ENCODE assay signal across 10 mouse cellular contexts in genomic region chr7:43796355-43796754, GRCm38 (mm10). TPM values are rescaled to one million over a fixed set of nuclear protein-coding genes. Genes with fewer than 3 reads are reported as not detected.
A peak's percentile ranks its signal among the peaks of the same experiment; 100 is the strongest.
DNase-seq lines count a peak whose midpoint lies in the region; ATAC-seq and TF ChIP-seq lines count a peak whose summit lies in the region.
"Had no signal": no experiment of that assay in that cellular context is flagged by ENCODE, and none has a peak within 500 bp of the region (broad histone marks: within the 10 kb centered on the region; RNA-seq: fewer than 3 reads in every experiment).

No protein-coding gene starts in this region.

- no peak for TF ChIP-seq POLR2A in CH12.LX (IDR thresholded peaks at IDR 0.05; ENCODE audit: low read depth, low read length)
- TF ChIP-seq POLR2A in cerebellum, adult 2 months (IDR thresholded peaks at IDR 0.05; ENCODE audit: borderline replicate concordance, insufficient read depth, low read length): no peak

- intact Hi-C loops in gastrocnemius, adult 2 months (cut with DNase I): no loop called here
- intact Hi-C loops in gastrocnemius, postnatal 14 days (cut with DNase I; ENCODE audit: low total_unique reads): no loop called here

- in situ Hi-C loops in CH12.LX (cut with MboI; ENCODE audit: low pct_ligation_motif_present, low pct_unique_long_range_greater_than_20kb, low sequenced_read_pairs): loop anchor here (25.0 kb wide), 1 partner anchor 309 kb away; the partner anchor contains the start of gene Iglon5

- TF ChIP-seq RAD21 in CH12.LX (IDR thresholded peaks at IDR 0.05; ENCODE audit: low read depth, low read length): no peak

- WGBS in forebrain, embryonic 16.5 days: 8% methylated on average over 8 of the region's 8 CpGs
- 14% methylated on average over 8 of the region's 8 CpGs for WGBS in liver, embryonic 12.5 days (ENCODE audit: insufficient replicate concordance)
- 8% methylated on average over 8 of the region's 8 CpGs for WGBS in cerebellum, adult 2 months

- peak; percentile 36; the same call in 1 of the 2 replicates for ATAC-seq in forebrain, embryonic 16.5 days
- ATAC-seq in liver, embryonic 12.5 days: no peak

- TF ChIP-seq CTCF in gastrocnemius, adult 2 months (IDR thresholded peaks at IDR 0.05): no peak
- TF ChIP-seq CTCF in CH12.LX (conservative IDR thresholded peaks at IDR 0.05 in 1 of 2, IDR thresholded peaks at IDR 0.05 in 1 of 2; ENCODE audit: low read depth in 2 of 2, low read length in 2 of 2): no peak
- no peak for TF ChIP-seq CTCF in cerebellum, adult 2 months (IDR thresholded peaks at IDR 0.05; ENCODE audit: borderline replicate concordance, insufficient read depth, low read depth, low read length)

- no peak for TF ChIP-seq EP300 in CH12.LX (IDR thresholded peaks at IDR 0.05; ENCODE audit: low read length)

- H3K9me3 ChIP-seq in CH12.LX (replicated peaks; ENCODE audit: low read length): no peaks in the 10 kb centered on the region
- no peaks in the 10 kb centered on the region for H3K9me3 ChIP-seq in forebrain, embryonic 16.5 days (ENCODE audit: control insufficient read depth, low read length)
- H3K9me3 ChIP-seq in liver, embryonic 12.5 days (replicated peaks): no peaks in the 10 kb centered on the region

- DNase-seq in gastrocnemius, adult 2 months: no peak
- no peak for DNase-seq in gastrocnemius, postnatal 14 days
- DNase-seq in CH12.LX (ENCODE audit: extremely low read depth): no peak
- no peak for DNase-seq in cerebellum, adult 2 months
- DNase-seq in adrenal gland, adult 18-20 months (ENCODE audit: low spot score in 2 of 2): no peak
- no peak for DNase-seq in layer of hippocampus, postnatal 10 days (ENCODE audit: low spot score in 2 of 2)

- peaks cover 6 to 20% of the 10 kb centered on the region in 2 experiments for H3K4me1 ChIP-seq in CH12.LX (ENCODE audit: control insufficient read depth in 1 of 2, insufficient read depth in 2 of 2)
- peaks cover 10% of the 10 kb centered on the region; the same call in 1 of the 2 replicates for H3K4me1 ChIP-seq in forebrain, embryonic 16.5 days (replicated peaks; ENCODE audit: control insufficient read depth, insufficient read depth, low read length)
- H3K4me1 ChIP-seq in liver, embryonic 12.5 days: peaks cover 7% of the 10 kb centered on the region; the same call in 1 of the 2 replicates
- no peaks in the 10 kb centered on the region for H3K4me1 ChIP-seq in cerebellum, adult 2 months (ENCODE audit: control insufficient read depth, insufficient read depth, low read length)

- peak overlapping the region; percentile 72 for H3K4me3 ChIP-seq in gastrocnemius, adult 2 months
- peak overlapping the region in 1 of 3 experiments; percentile 72 for H3K4me3 ChIP-seq in CH12.LX (replicated peaks in 1 of 3; ENCODE audit: low read depth in 2 of 3, low read length in 2 of 3, poor library complexity in 1 of 3)
- peak overlapping the region; percentile 52 for H3K4me3 ChIP-seq in forebrain, embryonic 16.5 days (replicated peaks; ENCODE audit: low read length)
- H3K4me3 ChIP-seq in liver, embryonic 12.5 days: peak overlapping the region; percentile 50
- no peak overlapping the region for H3K4me3 ChIP-seq in cerebellum, adult 2 months (replicated peaks; ENCODE audit: insufficient read depth, low read depth, low read length)

- H3K79me2 ChIP-seq in CH12.LX (replicated peaks; ENCODE audit: control insufficient read depth, extremely low read depth, insufficient read depth, poor library complexity, severe bottlenecking): no peaks in the 10 kb centered on the region

- no peaks in the 10 kb centered on the region for H3K36me3 ChIP-seq in CH12.LX (replicated peaks in 1 of 2; ENCODE audit: control insufficient read depth in 1 of 2, insufficient read depth in 1 of 2, low read length in 1 of 2)
- H3K36me3 ChIP-seq in forebrain, embryonic 16.5 days (ENCODE audit: control insufficient read depth, insufficient read depth): no peaks in the 10 kb centered on the region
- H3K36me3 ChIP-seq in liver, embryonic 12.5 days: no peaks in the 10 kb centered on the region

- H3K4me2 ChIP-seq in CH12.LX (ENCODE audit: insufficient read depth, low read depth, poor library complexity, severe bottlenecking): peak overlapping the region; percentile 70
- H3K4me2 ChIP-seq in forebrain, embryonic 16.5 days (ENCODE audit: low read length): peak overlapping the region; percentile 72
- peak overlapping the region; percentile 67 for H3K4me2 ChIP-seq in liver, embryonic 12.5 days

- no peak overlapping the region for H3K27ac ChIP-seq in gastrocnemius, adult 2 months
- no peak overlapping the region for H3K27ac ChIP-seq in CH12.LX (ENCODE audit: insufficient read depth, low read depth)
- H3K27ac ChIP-seq in forebrain, embryonic 16.5 days (ENCODE audit: low read length): no peak overlapping the region
- H3K27ac ChIP-seq in liver, embryonic 12.5 days: no peak overlapping the region
- H3K27ac ChIP-seq in cerebellum, adult 2 months (ENCODE audit: insufficient read depth, low read length): no peak overlapping the region

- H3K9ac ChIP-seq in CH12.LX (ENCODE audit: insufficient read depth, low read depth): no peak overlapping the region; the same call in 1 of the 2 replicates
- H3K9ac ChIP-seq in forebrain, embryonic 16.5 days (replicated peaks; ENCODE audit: low read depth, low read length): peak overlapping the region; percentile 49; the same call in 1 of the 2 replicates
- H3K9ac ChIP-seq in liver, embryonic 12.5 days: no peak overlapping the region

- H3K27me3 ChIP-seq in CH12.LX (replicated peaks): peaks cover 88% of the 10 kb centered on the region
- peaks cover 18% of the 10 kb centered on the region for H3K27me3 ChIP-seq in forebrain, embryonic 16.5 days (replicated peaks; ENCODE audit: control insufficient read depth, insufficient read depth, low read length)
- peaks cover 37% of the 10 kb centered on the region for H3K27me3 ChIP-seq in liver, embryonic 12.5 days (replicated peaks)
- H3K27me3 ChIP-seq in cerebellum, adult 2 months (ENCODE audit: control insufficient read depth, insufficient read depth, low read length): no peaks in the 10 kb centered on the region; the same call in 1 of the 2 replicates

- dilution Hi-C loops in CH12.LX (cut with MboI; ENCODE audit: extremely low pct_ligation_motif_present, extremely low pct_unique_long_range_greater_than_20kb, low sequenced_read_pairs): no loop called here

TF ChIP-seq in CH12.LX, 34 proteins besides CTCF, POLR2A, EP300 and RAD21 (continues in another document):
- TF ChIP-seq MEF2A (IDR thresholded peaks at IDR 0.05; ENCODE audit: borderline replicate concordance, low read depth, low read length) (no peak), MAFK (IDR thresholded peaks at IDR 0.05; ENCODE audit: insufficient replicate concordance, low read length) (no peak)

RNA-seq across cellular contexts. Expression of gene Klk8, which starts 1.0 kb away (rescaled TPM):
- 1 to 10 TPM; 1.7 to 2.5 TPM for total RNA-seq in gastrocnemius, adult 2 months (2021)
- total RNA-seq in gastrocnemius, postnatal 14 days (2021): 1 to 10 TPM; 2.4 to 2.7 TPM
- total RNA-seq in CH12.LX (2012; rRNA removed) (43.5 and 51.2 TPM in 2 replicates), CH12.LX (2014; rRNA removed) (2.3 and 5.5 TPM in 2 replicates)
- polyA plus RNA-seq in CH12.LX (2012; ENCODE audit: insufficient read length, low read depth): 5.0 and 5.3 TPM in 2 replicates
- polyA plus RNA-seq in forebrain, embryonic 16.5 days (2015; fragmentation: Nextera tagmentation; extraction: Ambion mirVana): 5.8 and 6.8 TPM in 2 replicates
- polyA plus RNA-seq in liver, embryonic 12.5 days (2016; fragmentation: Nextera tagmentation; extraction: Ambion mirVana): 16.0 and 17.3 TPM in 2 replicates
- 1.6 and 1.9 TPM in 2 replicates for polyA plus RNA-seq in cerebellum, adult 2 months (2012; rRNA removed)
- total RNA-seq in adrenal gland, adult 18-20 months (2021): 1 to 10 TPM; 2.9 to 4.9 TPM
- total RNA-seq in layer of hippocampus, postnatal 10 days (2021): 10 to 100 TPM; 23.5 to 25.0 TPM

RNA-seq across cellular contexts. Expression of gene Klk9, which starts 4.7 kb away (rescaled TPM):
- total RNA-seq in gastrocnemius, adult 2 months (2021): not detected
- total RNA-seq in gastrocnemius, postnatal 14 days (2021): not detected
- 0.08 TPM in 1 of 2 replicates, not detected in the other for total RNA-seq in CH12.LX (2012; rRNA removed)
- total RNA-seq in CH12.LX (2014; rRNA removed): not detected in 2 replicates
- not detected in 2 replicates for polyA plus RNA-seq in CH12.LX (2012; ENCODE audit: insufficient read length, low read depth)
- polyA plus RNA-seq in forebrain, embryonic 16.5 days (2015; fragmentation: Nextera tagmentation; extraction: Ambion mirVana): 0.23 TPM in 1 of 2 replicates, not detected in the other
- not detected in 2 replicates for polyA plus RNA-seq in liver, embryonic 12.5 days (2016; fragmentation: Nextera tagmentation; extraction: Ambion mirVana)
- 0.07 and 0.11 TPM in 2 replicates for polyA plus RNA-seq in cerebellum, adult 2 months (2012; rRNA removed)
- total RNA-seq in adrenal gland, adult 18-20 months (2021): not detected
- total RNA-seq in layer of hippocampus, postnatal 10 days (2021): not detected
- total RNA-seq: gastrocnemius, adult 18-20 months; megakaryocyte-erythroid progenitor cell, adult 5-6 weeks had no signal

RNA-seq across cellular contexts. Expression of gene Klk7, which starts 14.7 kb away (rescaled TPM):
- not detected for total RNA-seq in gastrocnemius, adult 2 months (2021)
- total RNA-seq in gastrocnemius, postnatal 14 days (2021): not detected
- total RNA-seq in CH12.LX (2012; rRNA removed) (not detected in 2 replicates), CH12.LX (2014; rRNA removed) (not detected in 2 replicates)
- polyA plus RNA-seq in CH12.LX (2012; ENCODE audit: insufficient read length, low read depth): not detected in 2 replicates
- polyA plus RNA-seq in forebrain, embryonic 16.5 days (2015; fragmentation: Nextera tagmentation; extraction: Ambion mirVana): not detected in 2 replicates
- not detected in 2 replicates for polyA plus RNA-seq in liver, embryonic 12.5 days (2016; fragmentation: Nextera tagmentation; extraction: Ambion mirVana)
- not detected in 2 replicates for polyA plus RNA-seq in cerebellum, adult 2 months (2012; rRNA removed)
- total RNA-seq in adrenal gland, adult 18-20 months (2021): not detected
- total RNA-seq in layer of hippocampus, postnatal 10 days (2021): under 1 TPM; 0.29 to 0.62 TPM
- total RNA-seq: gastrocnemius, adult 18-20 months; megakaryocyte-erythroid progenitor cell, adult 5-6 weeks had no signal

RNA-seq across cellular contexts. Expression of gene Klk10, which starts 15.5 kb away (rescaled TPM):
- total RNA-seq in gastrocnemius, adult 2 months (2021): 1 to 10 TPM in 1 of 2 experiments, under 1 TPM in 1; 0.69 to 1.4 TPM
- total RNA-seq in gastrocnemius, postnatal 14 days (2021): under 1 TPM in 1 of 2 experiments, not detected in 1; 0.22 TPM
- total RNA-seq in CH12.LX (2012; rRNA removed) (not detected in 2 replicates), CH12.LX (2014; rRNA removed) (not detected in 2 replicates)
- polyA plus RNA-seq in CH12.LX (2012; ENCODE audit: insufficient read length, low read depth): not detected in 2 replicates
- polyA plus RNA-seq in forebrain, embryonic 16.5 days (2015; fragmentation: Nextera tagmentation; extraction: Ambion mirVana): 0.35 TPM in 2 replicates
- polyA plus RNA-seq in liver, embryonic 12.5 days (2016; fragmentation: Nextera tagmentation; extraction: Ambion mirVana): not detected in 2 replicates
- polyA plus RNA-seq in cerebellum, adult 2 months (2012; rRNA removed): 0.20 and 0.24 TPM in 2 replicates
- under 1 TPM; 0.36 to 0.86 TPM for total RNA-seq in adrenal gland, adult 18-20 months (2021)
- total RNA-seq in layer of hippocampus, postnatal 10 days (2021): under 1 TPM; 0.31 to 0.43 TPM
- total RNA-seq: megakaryocyte-erythroid progenitor cell, adult 5-6 weeks had no signal

RNA-seq across cellular contexts. Expression of gene Klk11, which starts 22.0 kb away (rescaled TPM):
- under 1 TPM in 1 of 2 experiments, not detected in 1; 0.41 TPM for total RNA-seq in gastrocnemius, adult 2 months (2021)
- not detected for total RNA-seq in gastrocnemius, postnatal 14 days (2021)
- not detected in 2 replicates for total RNA-seq in CH12.LX (2012; rRNA removed)
- not detected in 2 replicates for total RNA-seq in CH12.LX (2014; rRNA removed)
- polyA plus RNA-seq in CH12.LX (2012; ENCODE audit: insufficient read length, low read depth): not detected in 2 replicates
- not detected in 2 replicates for polyA plus RNA-seq in forebrain, embryonic 16.5 days (2015; fragmentation: Nextera tagmentation; extraction: Ambion mirVana)
- not detected in 2 replicates for polyA plus RNA-seq in liver, embryonic 12.5 days (2016; fragmentation: Nextera tagmentation; extraction: Ambion mirVana)
- polyA plus RNA-seq in cerebellum, adult 2 months (2012; rRNA removed): not detected in 2 replicates
- total RNA-seq in adrenal gland, adult 18-20 months (2021): not detected
- not detected for total RNA-seq in layer of hippocampus, postnatal 10 days (2021)
- total RNA-seq: megakaryocyte-erythroid progenitor cell, adult 5-6 weeks had no signal
